Mouse (Mus musculus) lung, postnatal 0 days (tissue): ENCODE measurements around the gene Emc1. TPM values are rescaled to one million over a fixed set of nuclear protein-coding genes. Genes with fewer than 3 reads are reported as not detected.
A peak's percentile ranks its signal among the peaks of the same experiment; 100 is the strongest.
"Not testable (repeated sequence)": the region's sequence is repeated elsewhere in the genome, so short reads cannot be mapped to it uniquely, and the experiment has no call there.

Experiments
- ATAC-seq: fragments of 200-750 bp; cut with Nextera tagmentation; 2 replicates; pipeline ENCODE4 v1.8.0; 2017; ENCODE audit warnings: moderate library complexity
- DNase-seq: peaks from one replicate; pipeline ENCODE4 v3.0.0-alpha.2; 2016; ENCODE audit warnings: low spot score
- H3K27ac ChIP-seq: fragments of 300-500 bp; sonication (generic); 2 replicates; pipeline ENCODE4 v1.5.1; 2014; ENCODE audit warnings: antibody characterized with exemption, mild to moderate bottlenecking, low read length, mixed read lengths
- H3K27me3 ChIP-seq: fragments of 300-500 bp; sonication (generic); replicated peaks from 2 replicates; pipeline ENCODE4 v1.6.1; 2014; ENCODE audit warnings: low read length, mixed read lengths; ENCODE audit not compliant: insufficient read depth
- H3K36me3 ChIP-seq: fragments of 300-500 bp; sonication (generic); 2 replicates; pipeline ENCODE4 v1.6.1; 2014; ENCODE audit warnings: low read length, mixed read lengths; ENCODE audit not compliant: insufficient read depth
- H3K4me1 ChIP-seq: fragments of 300-500 bp; sonication (generic); 2 replicates; pipeline ENCODE4 v1.6.1; 2014; ENCODE audit warnings: antibody characterized with exemption, low read depth, low read length, mixed read lengths; ENCODE audit not compliant: insufficient read depth
- H3K4me2 ChIP-seq: fragments of 300-500 bp; sonication (generic); replicated peaks from 2 replicates; pipeline ENCODE4 v1.6.1; 2014; ENCODE audit warnings: low read depth, mild to moderate bottlenecking, low read length, moderate library complexity, mixed read lengths
- H3K4me3 ChIP-seq: fragments of 300-500 bp; sonication (generic); 2 replicates; pipeline ENCODE4 v1.5.1; 2014; ENCODE audit warnings: low read depth, low read length
- H3K9ac ChIP-seq: fragments of 300-500 bp; sonication (generic); replicated peaks from 2 replicates; pipeline ENCODE4 v1.6.1; 2014; ENCODE audit warnings: low read depth, mild to moderate bottlenecking
- H3K9me3 ChIP-seq: fragments of 300-500 bp; sonication (generic); 2 replicates; pipeline ENCODE4 v1.6.1; 2016; ENCODE audit warnings: low read length, mixed read lengths
- CTCF ChIP-seq: IDR thresholded peaks from 2 replicates; pipeline ENCODE4 v1.5.1; 2016; ENCODE audit warnings: antibody characterized with exemption, mild to moderate bottlenecking
- EP300 ChIP-seq: IDR thresholded peaks from 2 replicates; pipeline ENCODE4 v1.6.1; 2016; ENCODE audit warnings: antibody characterized with exemption, mild to moderate bottlenecking, control low read depth
- WGBS: fragments of 180-500 bp; shearing (Covaris S2); extraction: QIAGEN DNeasy Blood & Tissue Kit; methylation state at CpG from one replicate; pipeline ENCODE4 v1.1.7; 2014; 5-methylcytosine and 5-hydroxymethylcytosine counted together
- polyA plus RNA-seq: library from polyadenylated mRNA; unstranded; fragments of >200 nt; fragmentation: Nextera tagmentation; extraction: Ambion mirVana; gene quantifications from 2 replicates; pipeline ENCODE4 v1.2.1, GENCODE M21; 2015

The Emc1 gene
- polyA plus RNA-seq, 1 experiment from 2014 or later = 11.3 TPM

DNA sequence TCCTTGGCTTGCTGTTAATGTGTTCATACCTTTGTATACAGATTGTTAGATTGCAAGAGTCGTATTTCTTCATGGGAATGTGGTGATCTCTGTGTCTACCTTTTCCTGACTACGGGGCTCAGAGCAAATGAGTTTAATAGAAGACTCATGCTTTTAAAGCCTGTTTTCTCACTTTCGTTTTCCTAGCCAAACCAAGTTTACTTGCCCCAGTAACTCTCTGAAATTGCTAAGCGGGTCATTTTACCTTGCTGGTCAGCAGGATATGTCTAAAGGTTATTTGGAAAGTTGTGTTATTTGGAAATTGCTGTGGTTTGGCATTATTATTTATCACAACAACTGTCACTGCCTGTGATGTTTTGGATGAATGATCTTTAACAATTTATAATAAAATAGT is 29.1 kb downstream of the Emc1 start:
- no peak for ATAC-seq
- H3K9ac ChIP-seq = peak overlapping the region; percentile 82; the same call in 1 of the 2 replicates
- H3K4me3 ChIP-seq = peak overlapping the region; percentile 92
- H3K36me3 ChIP-seq = no peaks in the 10 kb centered on the region
- H3K9me3 ChIP-seq = no peaks in the 10 kb centered on the region
- no peaks in the 10 kb centered on the region for H3K27me3 ChIP-seq
- TF ChIP-seq CTCF (no peak), EP300 (no peak)
- 41% methylated on average over 4 of the region's 4 CpGs for WGBS
- DNase-seq = no peak
- peak overlapping the region; percentile 87 for H3K4me2 ChIP-seq
- no peak overlapping the region for H3K27ac ChIP-seq
- H3K4me1 ChIP-seq = peaks cover 13% of the 10 kb centered on the region; the same call in 1 of the 2 replicates

DNA sequence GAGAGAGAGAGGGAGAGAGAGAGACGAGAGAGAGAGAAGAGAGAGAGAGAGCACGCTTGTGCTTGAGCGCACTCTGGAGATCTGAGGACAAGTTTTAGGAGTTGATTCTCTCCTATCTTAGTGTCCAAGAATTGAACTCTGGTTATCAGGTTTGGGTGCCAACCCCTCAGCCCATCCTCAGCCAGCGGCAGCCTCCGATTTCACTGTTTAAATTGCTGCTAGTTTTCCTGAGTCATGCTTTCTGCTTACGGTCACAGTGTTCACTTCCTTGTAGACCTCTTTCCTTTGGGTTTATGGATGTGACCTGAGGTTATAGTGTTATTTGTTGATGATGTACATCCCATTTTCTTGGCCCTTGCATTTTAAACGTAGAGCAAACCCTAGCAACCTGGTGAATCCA is 29.8 kb downstream of the Emc1 start:
- Histone ChIP-seq H3K36me3 (no peaks in the 10 kb centered on the region), H3K27me3 (no peaks in the 10 kb centered on the region), H3K4me2 (peak overlapping the region; percentile 87; the same call in 1 of the 2 replicates), H3K27ac (no peak overlapping the region), H3K9ac (0 out of 2 replicates have a peak overlapping the region, but pooled peaks have one; percentile 16), H3K9me3 (no peaks in the 10 kb centered on the region), H3K4me3 (no peak overlapping the region), H3K4me1 (peaks cover 14% of the 10 kb centered on the region; the same call in 1 of the 2 replicates)
- ATAC-seq (no peak), DNase-seq (no peak)
- 58% methylated on average over 7 of the region's 7 CpGs for WGBS
- TF ChIP-seq EP300 (no peak), CTCF (no peak)

DNA sequence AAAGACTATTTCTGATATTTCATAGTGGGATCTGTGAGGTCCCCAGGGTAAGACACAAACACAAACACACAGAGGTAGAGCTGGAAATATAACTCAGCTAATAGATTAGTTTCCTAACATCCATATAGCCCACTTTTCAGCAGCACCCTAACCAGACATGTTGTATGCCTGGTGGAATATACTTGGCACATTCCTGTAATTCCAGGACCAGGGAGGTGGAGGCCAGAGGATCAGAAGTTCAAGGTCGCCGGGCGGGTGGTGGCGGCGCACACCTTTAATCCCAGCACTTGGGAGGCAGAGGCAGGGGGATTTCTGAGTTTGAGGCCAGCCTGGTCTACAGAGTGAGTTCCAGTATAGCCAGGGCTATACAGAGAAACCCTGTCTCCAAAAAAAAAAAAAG is 33.5 kb downstream of the Emc1 start:
- peaks cover 15% of the 10 kb centered on the region; the same call in 1 of the 2 replicates for H3K4me1 ChIP-seq
- 85% methylated on average over 5 of the region's 5 CpGs for WGBS
- ATAC-seq, H3K9ac ChIP-seq, H3K4me2 ChIP-seq, H3K9me3 ChIP-seq, H3K4me3 ChIP-seq, H3K27me3 ChIP-seq, H3K36me3 ChIP-seq, DNase-seq: not testable (repeated sequence)
- peak overlapping the region; percentile 86; the same call in 1 of the 2 replicates for H3K27ac ChIP-seq

DNA sequence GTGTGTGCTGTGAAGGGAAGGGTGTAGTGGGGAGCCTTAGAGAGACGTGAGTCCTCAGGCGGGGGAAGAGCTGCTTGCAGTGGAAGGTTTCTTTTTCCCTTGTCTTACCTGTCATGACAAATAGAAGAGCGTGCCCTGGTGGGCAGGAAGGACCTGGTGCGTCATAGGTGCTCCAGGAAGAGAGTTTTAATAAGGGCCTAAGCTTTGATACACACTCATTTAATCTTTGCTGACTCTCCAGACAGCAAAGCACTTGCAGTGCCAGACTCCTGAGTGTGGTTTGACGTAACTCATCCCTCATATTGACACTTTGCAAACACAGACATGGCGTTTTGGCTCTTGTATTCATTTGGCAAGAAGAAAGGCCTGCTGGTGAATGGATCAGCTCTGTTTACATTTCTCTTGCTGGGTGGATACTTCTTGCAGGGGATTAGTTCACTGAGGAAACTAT is 34.5 kb downstream of the Emc1 start:
- H3K36me3 ChIP-seq = peaks cover 7% of the 10 kb centered on the region; the same call in 1 of the 2 replicates
- H3K27ac ChIP-seq = peak overlapping the region; percentile 88
- ATAC-seq (peak; percentile 96), DNase-seq (peak; percentile 98)
- H3K27me3 ChIP-seq = no peaks in the 10 kb centered on the region
- H3K4me1 ChIP-seq = peaks cover 9% of the 10 kb centered on the region; the same call in 1 of the 2 replicates
- H3K4me3 ChIP-seq = no peak overlapping the region
- TF ChIP-seq EP300 (peak; percentile 97), CTCF (peak; percentile 47)
- 0 out of 2 replicates have a peak overlapping the region, but pooled peaks have one; percentile 1 for H3K9ac ChIP-seq
- peak overlapping the region; percentile 35; the same call in 1 of the 2 replicates for H3K4me2 ChIP-seq
- 6% methylated on average over 6 of the region's 6 CpGs for WGBS
- no peaks in the 10 kb centered on the region for H3K9me3 ChIP-seq

DNA sequence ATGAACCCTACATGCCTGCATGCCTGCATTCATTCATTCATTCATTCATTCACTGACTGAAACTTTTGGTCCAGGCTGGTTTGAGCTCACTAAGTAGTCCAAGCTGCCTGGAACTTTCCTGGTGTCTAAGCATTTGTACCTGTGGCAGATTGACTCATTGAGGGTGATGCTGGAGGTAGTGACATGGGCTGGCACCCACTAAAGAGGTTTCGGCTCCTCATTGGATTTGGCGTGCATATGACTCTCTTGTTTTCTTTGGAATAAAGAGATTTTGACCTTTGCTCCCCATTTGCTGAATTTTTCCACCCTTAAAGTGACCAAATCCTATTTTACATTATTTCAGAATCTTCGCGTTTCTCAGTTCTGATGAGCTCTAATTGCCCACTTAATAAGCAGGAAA is 37.2 kb downstream of the Emc1 start:
- H3K36me3 ChIP-seq = peaks cover 27% of the 10 kb centered on the region; the same call in 1 of the 2 replicates
- WGBS = 71% methylated on average over 4 of the region's 4 CpGs
- TF ChIP-seq CTCF = no peak
- no peak overlapping the region for H3K9ac ChIP-seq
- H3K27ac ChIP-seq = no peak overlapping the region
- no peak for DNase-seq
- peaks cover 9% of the 10 kb centered on the region; the same call in 1 of the 2 replicates for H3K4me1 ChIP-seq
- H3K27me3 ChIP-seq = no peaks in the 10 kb centered on the region
- H3K4me3 ChIP-seq = no peak overlapping the region
- no peaks in the 10 kb centered on the region for H3K9me3 ChIP-seq
- no peak for ATAC-seq
- H3K4me2 ChIP-seq = no peak overlapping the region

DNA sequence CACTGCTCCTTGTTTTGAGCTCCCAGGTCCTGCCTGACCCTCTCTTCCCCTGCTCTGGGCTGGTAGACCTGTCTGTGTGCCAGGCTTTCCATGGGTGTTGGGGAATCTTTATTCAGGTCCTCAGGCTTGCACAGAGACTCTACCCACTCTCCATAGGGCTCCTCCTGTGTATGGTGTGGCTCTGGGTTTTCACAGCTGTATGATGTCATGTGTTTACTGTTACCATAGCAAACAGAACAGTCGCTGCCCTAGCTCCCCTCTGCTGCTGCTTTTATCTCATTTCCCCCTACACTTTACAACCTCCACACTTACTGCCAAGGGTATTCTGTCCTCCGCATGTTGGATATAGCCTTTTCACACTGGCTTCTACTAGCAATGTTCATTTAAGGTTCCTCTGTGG is 43.0 kb downstream of the Emc1 start:
- peak; percentile 23 for DNase-seq
- no peak for TF ChIP-seq EP300
- TF ChIP-seq CTCF = no peak

More for the DNA sequence above, 43.0 kb downstream of the Emc1 start:
- Histone ChIP-seq H3K4me1 (no peaks in the 10 kb centered on the region), H3K36me3 (peaks cover 55% of the 10 kb centered on the region), H3K9ac (no peak overlapping the region), H3K9me3 (no peaks in the 10 kb centered on the region), H3K27me3 (no peaks in the 10 kb centered on the region), H3K4me3 (no peak overlapping the region), H3K27ac (no peak overlapping the region), H3K4me2 (no peak overlapping the region)
- 33% methylated on average over 2 of the region's 2 CpGs for WGBS
- peak; percentile 77 for ATAC-seq
